Mouse (Mus musculus): ENCODE measurements at regions not wholly inside any gene's neighbourhood (a gene's known extent, or its start where the extent isn't known, plus 50 kb on each side); places are given as distances from the start of the nearest gene placed in this dataset.

GRCm38 (mm10) chr1:72108678-72109077 is 103.4 kb downstream of the Mreg start:
- Histone ChIP-seq H3K36me3 (no peaks in the 10 kb centered on the region), H3K4me2 (replicated peaks) (no peak overlapping the region), H3K27ac (no peak overlapping the region), H3K9ac (no peak overlapping the region), H3K9me3 (no peaks in the 10 kb centered on the region), H3K4me3 (no peak overlapping the region), H3K4me1 (0 out of 2 replicates have a peak, but pooled peaks cover 5% of the 10 kb centered on the region), H3K27me3 (no peaks in the 10 kb centered on the region)
- WGBS: 51% methylated on average over 8 of the region's 8 CpGs
- no peak for ATAC-seq (ENCODE audit: insufficient number of reproducible peaks, insufficient read depth, low FRiP score, low TSS enrichment)

GRCm38 (mm10) chr1:72107125-72107524 is 105.0 kb downstream of the Mreg start:
- no peak for ATAC-seq (ENCODE audit: insufficient number of reproducible peaks, insufficient read depth, low FRiP score, low TSS enrichment)
- no peak overlapping the region for H3K27ac ChIP-seq
- 88% methylated on average over 7 of the region's 7 CpGs for whole genome bisulfite sequencing

GRCm38 (mm10) chr1:72106655-72107054 is 105.5 kb downstream of the Mreg start:
- ATAC-seq (ENCODE audit: insufficient number of reproducible peaks, insufficient read depth, low FRiP score, low TSS enrichment): no peak

More at GRCm38 (mm10) chr1:72107125-72107524, 105.0 kb downstream of the Mreg start:
- H3K9ac ChIP-seq: no peak overlapping the region
- no peak overlapping the region for H3K4me3 ChIP-seq
- no peak overlapping the region for H3K4me2 ChIP-seq (replicated peaks)
- H3K27me3 ChIP-seq: no peaks in the 10 kb centered on the region
- no peaks in the 10 kb centered on the region for H3K36me3 ChIP-seq
- 0 out of 2 replicates have a peak, but pooled peaks cover 5% of the 10 kb centered on the region for H3K4me1 ChIP-seq
- no peaks in the 10 kb centered on the region for H3K9me3 ChIP-seq

GRCm38 (mm10) chr1:72105435-72106057 is 106.6 kb downstream of the Mreg start:
- 0 out of 2 replicates have a peak, but pooled peaks cover 5% of the 10 kb centered on the region for H3K4me1 ChIP-seq
- no peaks in the 10 kb centered on the region for H3K36me3 ChIP-seq
- WGBS: 73% methylated on average over 5 of the region's 5 CpGs
- H3K9me3 ChIP-seq: no peaks in the 10 kb centered on the region
- ATAC-seq (ENCODE audit: insufficient number of reproducible peaks, insufficient read depth, low FRiP score, low TSS enrichment): no peak
- H3K27me3 ChIP-seq: no peaks in the 10 kb centered on the region
- H3K27ac ChIP-seq: no peak overlapping the region
- H3K4me2 ChIP-seq (replicated peaks): no peak overlapping the region
- H3K9ac ChIP-seq: no peak overlapping the region
- no peak overlapping the region for H3K4me3 ChIP-seq

More at GRCm38 (mm10) chr1:72106655-72107054, 105.5 kb downstream of the Mreg start:
- Histone ChIP-seq H3K9me3 (no peaks in the 10 kb centered on the region), H3K4me2 (replicated peaks) (no peak overlapping the region), H3K27me3 (no peaks in the 10 kb centered on the region), H3K4me3 (no peak overlapping the region), H3K36me3 (no peaks in the 10 kb centered on the region), H3K4me1 (0 out of 2 replicates have a peak, but pooled peaks cover 5% of the 10 kb centered on the region), H3K27ac (no peak overlapping the region), H3K9ac (no peak overlapping the region)
- WGBS: 83% methylated on average over 4 of the region's 4 CpGs

- Histone ChIP-seq H3K9me3 (no peaks in the 10 kb centered on the region), H3K4me1 (0 out of 2 replicates have a peak, but pooled peaks cover 5% of the 10 kb centered on the region), H3K4me2 (replicated peaks) (no peak overlapping the region), H3K27me3 (no peaks in the 10 kb centered on the region), H3K4me3 (no peak overlapping the region), H3K9ac (no peak overlapping the region), H3K27ac (no peak overlapping the region), H3K36me3 (no peaks in the 10 kb centered on the region)
- no peak for ATAC-seq (ENCODE audit: insufficient number of reproducible peaks, insufficient read depth, low FRiP score, low TSS enrichment)
- WGBS: 69% methylated on average over 6 of the region's 6 CpGs
Observed at GRCm38 (mm10) chr1:72103962-72104361, 108.1 kb downstream of the Mreg start.

GRCm38 (mm10) chr1:72103387-72103786 is 108.7 kb downstream of the Mreg start:
- Histone ChIP-seq H3K36me3 (no peaks in the 10 kb centered on the region), H3K4me1 (0 out of 2 replicates have a peak, but pooled peaks cover under 1% of the 10 kb centered on the region), H3K9ac (no peak overlapping the region), H3K9me3 (no peaks in the 10 kb centered on the region), H3K4me3 (no peak overlapping the region), H3K27me3 (no peaks in the 10 kb centered on the region), H3K4me2 (replicated peaks) (no peak overlapping the region), H3K27ac (no peak overlapping the region)
- ATAC-seq (ENCODE audit: insufficient number of reproducible peaks, insufficient read depth, low FRiP score, low TSS enrichment): no peak
- WGBS: 75% methylated on average over 6 of the region's 6 CpGs

GRCm38 (mm10) chr1:72099447-72099846 is 112.7 kb downstream of the Mreg start:
- H3K4me2 ChIP-seq (replicated peaks): no peak overlapping the region
- no peak overlapping the region for H3K9ac ChIP-seq
- no peak for ATAC-seq (ENCODE audit: insufficient number of reproducible peaks, insufficient read depth, low FRiP score, low TSS enrichment)
- no peaks in the 10 kb centered on the region for H3K4me1 ChIP-seq
- no peaks in the 10 kb centered on the region for H3K36me3 ChIP-seq
- 76% methylated on average over 5 of the region's 5 CpGs for WGBS
- H3K9me3 ChIP-seq: no peaks in the 10 kb centered on the region
- H3K27me3 ChIP-seq: no peaks in the 10 kb centered on the region
- H3K4me3 ChIP-seq: no peak overlapping the region
- H3K27ac ChIP-seq: no peak overlapping the region

GRCm38 (mm10) chr1:72091344-72091743 is 120.8 kb downstream of the Mreg start:
- Histone ChIP-seq H3K4me2 (replicated peaks) (no peak overlapping the region), H3K27me3 (no peaks in the 10 kb centered on the region), H3K9me3 (no peaks in the 10 kb centered on the region), H3K27ac (no peak overlapping the region), H3K4me1 (no peaks in the 10 kb centered on the region), H3K4me3 (no peak overlapping the region), H3K9ac (no peak overlapping the region), H3K36me3 (no peaks in the 10 kb centered on the region)
- 70% methylated on average over 2 of the region's 2 CpGs for WGBS
- ATAC-seq (ENCODE audit: insufficient number of reproducible peaks, insufficient read depth, low FRiP score, low TSS enrichment): no peak

- H3K27ac ChIP-seq: no peak overlapping the region
- no peak overlapping the region for H3K4me2 ChIP-seq (replicated peaks)
- no peak overlapping the region for H3K4me3 ChIP-seq
- H3K9ac ChIP-seq: no peak overlapping the region
- H3K9me3 ChIP-seq: no peaks in the 10 kb centered on the region
- WGBS: 51% methylated on average over 6 of the region's 6 CpGs
- no peaks in the 10 kb centered on the region for H3K36me3 ChIP-seq
- no peaks in the 10 kb centered on the region for H3K27me3 ChIP-seq
- no peaks in the 10 kb centered on the region for H3K4me1 ChIP-seq
- no peak for ATAC-seq (ENCODE audit: insufficient number of reproducible peaks, insufficient read depth, low FRiP score, low TSS enrichment)
Observed at GRCm38 (mm10) chr1:72085661-72086060, 126.4 kb downstream of the Mreg start.

- no peaks in the 10 kb centered on the region for H3K27me3 ChIP-seq
- H3K4me3 ChIP-seq: no peak overlapping the region
- no peaks in the 10 kb centered on the region for H3K4me1 ChIP-seq
- no peak overlapping the region for H3K4me2 ChIP-seq (replicated peaks)
- no peaks in the 10 kb centered on the region for H3K9me3 ChIP-seq
- H3K27ac ChIP-seq: no peak overlapping the region
- no peak overlapping the region for H3K9ac ChIP-seq
- H3K36me3 ChIP-seq: no peaks in the 10 kb centered on the region
- no peak for ATAC-seq (ENCODE audit: insufficient number of reproducible peaks, insufficient read depth, low FRiP score, low TSS enrichment)
- WGBS: 81% methylated on average over 3 of the region's 3 CpGs
Observed at GRCm38 (mm10) chr1:72084219-72084618, 127.9 kb downstream of the Mreg start.

GRCm38 (mm10) chr1:72082366-72082765 is 129.7 kb downstream of the Mreg start:
- Histone ChIP-seq H3K27me3 (no peaks in the 10 kb centered on the region), H3K36me3 (no peaks in the 10 kb centered on the region), H3K27ac (no peak overlapping the region), H3K4me3 (no peak overlapping the region), H3K9me3 (no peaks in the 10 kb centered on the region), H3K9ac (no peak overlapping the region), H3K4me1 (no peaks in the 10 kb centered on the region), H3K4me2 (replicated peaks) (no peak overlapping the region)
- ATAC-seq (ENCODE audit: insufficient number of reproducible peaks, insufficient read depth, low FRiP score, low TSS enrichment): no peak
- WGBS: 81% methylated on average over 4 of the region's 4 CpGs

- H3K4me1 ChIP-seq: no peaks in the 10 kb centered on the region
- ATAC-seq (ENCODE audit: insufficient number of reproducible peaks, insufficient read depth, low FRiP score, low TSS enrichment): no peak
- H3K4me2 ChIP-seq (replicated peaks): no peak overlapping the region
- H3K27ac ChIP-seq: no peak overlapping the region
- no peaks in the 10 kb centered on the region for H3K27me3 ChIP-seq
- no peaks in the 10 kb centered on the region for H3K36me3 ChIP-seq
- no peak overlapping the region for H3K4me3 ChIP-seq
- no peaks in the 10 kb centered on the region for H3K9me3 ChIP-seq
- no peak overlapping the region for H3K9ac ChIP-seq
- WGBS: 78% methylated on average over 5 of the region's 5 CpGs
Observed at GRCm38 (mm10) chr1:72081811-72082210, 130.3 kb downstream of the Mreg start.
